Mouse (Mus musculus): ENCODE measurements at regions not wholly inside any gene's neighbourhood (a gene's known extent, or its start where the extent isn't known, plus 50 kb on each side); places are given as distances from the start of the nearest gene placed in this dataset.

DNA sequence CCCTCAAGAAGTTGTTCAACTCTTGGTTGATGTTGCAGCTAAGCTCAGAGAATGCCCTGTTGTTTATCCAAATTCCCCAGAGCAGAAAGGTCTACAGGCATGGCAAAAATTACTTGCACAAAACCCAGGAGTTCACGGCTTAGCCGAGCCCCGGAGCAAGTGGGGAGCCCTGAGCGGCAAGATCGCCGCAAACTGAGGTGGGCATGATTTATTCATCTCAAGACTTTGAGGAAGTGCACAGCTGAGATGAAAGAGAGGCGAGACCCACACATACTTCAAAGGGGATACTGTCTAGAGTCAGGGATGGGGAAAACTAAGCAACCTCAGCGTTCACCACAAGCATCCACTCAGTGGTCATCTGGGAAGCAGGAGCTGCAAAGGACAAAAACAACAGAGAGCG is 355.3 kb upstream of the Cdh4 start:
- no peaks in the 10 kb centered on the region for H3K27me3 ChIP-seq
- CTCF ChIA-PET = no interaction called here
- in situ Hi-C loops (cut with MboI; ENCODE audit: low pct_unique_long_range_greater_than_20kb) = no loop called here
- DNase-seq (ENCODE audit: low read depth, low spot score) (no peak), ATAC-seq (no peak)
- TF ChIP-seq CTCF (IDR thresholded peaks at IDR 0.05) = no peak
- POLR2A ChIA-PET = no interaction called here

DNA sequence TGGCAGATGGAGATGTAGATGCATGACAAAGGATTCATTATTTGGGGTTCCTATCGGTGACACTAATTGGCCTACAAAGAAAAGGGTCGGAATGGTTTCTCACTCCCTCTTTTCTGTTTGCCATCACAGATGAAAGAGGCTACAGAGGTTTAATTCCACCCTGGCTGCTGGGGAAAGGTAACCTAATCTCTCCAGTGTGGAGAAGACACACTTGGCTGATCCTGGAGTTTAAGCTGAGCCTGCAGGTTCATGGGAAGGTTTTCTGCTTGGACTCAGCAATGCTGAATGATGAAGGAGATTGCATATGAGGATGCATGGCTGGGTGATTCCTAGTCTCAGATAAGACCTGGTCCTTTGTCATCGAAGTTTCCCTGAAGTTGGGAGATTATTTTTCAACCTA is 350.8 kb upstream of the Cdh4 start:
- ATAC-seq = no peak
- no peak for DNase-seq (ENCODE audit: low read depth, low spot score)
- in situ Hi-C loops (cut with MboI; ENCODE audit: low pct_unique_long_range_greater_than_20kb) = no loop called here
- H3K27me3 ChIP-seq = no peaks in the 10 kb centered on the region
- no peak for TF ChIP-seq CTCF (IDR thresholded peaks at IDR 0.05)
- ChIA-PET CTCF (interaction anchor here (1.5 kb wide), 1 partner anchor 9 kb away, joined by 3 read pairs; no protein-coding TSS in a partner anchor), POLR2A (no interaction called here)

DNA sequence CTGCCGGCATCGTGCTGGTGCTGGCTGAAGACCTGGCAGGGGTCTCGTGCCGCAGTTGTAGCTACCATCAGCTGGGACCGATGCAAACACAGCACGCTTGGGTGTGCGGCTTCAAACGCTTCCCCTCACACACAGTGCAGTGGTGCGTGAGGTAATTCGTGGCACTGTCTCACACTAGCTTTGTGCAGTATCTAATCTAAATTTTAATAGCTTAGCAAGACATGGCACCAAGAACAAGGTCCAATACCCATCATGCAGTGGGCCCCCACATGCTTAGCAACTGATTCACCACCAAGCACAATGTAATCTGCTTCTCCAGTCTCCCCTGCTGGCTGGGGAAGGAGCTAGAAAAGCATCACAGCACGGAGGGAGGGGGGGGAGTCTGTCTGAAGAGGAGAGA is 348.2 kb upstream of the Cdh4 start:
- POLR2A ChIA-PET = no interaction called here
- in situ Hi-C loops (cut with MboI; ENCODE audit: low pct_unique_long_range_greater_than_20kb) = no loop called here
- ATAC-seq (no peak), DNase-seq (ENCODE audit: low read depth, low spot score) (no peak)
- CTCF ChIA-PET = no interaction called here
- H3K27me3 ChIP-seq = no peaks in the 10 kb centered on the region
- TF ChIP-seq CTCF (IDR thresholded peaks at IDR 0.05) = no peak

GRCm38 (mm10) chr2:179095981-179096380 is 346.2 kb upstream of the Cdh4 start:
- ChIA-PET CTCF (no interaction called here), POLR2A (no interaction called here)
- no peaks in the 10 kb centered on the region for H3K27me3 ChIP-seq
- ATAC-seq = no peak
- in situ Hi-C loops (cut with MboI; ENCODE audit: low pct_unique_long_range_greater_than_20kb) = no loop called here
- no peak for DNase-seq (ENCODE audit: low read depth, low spot score)
- TF ChIP-seq CTCF (IDR thresholded peaks at IDR 0.05) = no peak

DNA sequence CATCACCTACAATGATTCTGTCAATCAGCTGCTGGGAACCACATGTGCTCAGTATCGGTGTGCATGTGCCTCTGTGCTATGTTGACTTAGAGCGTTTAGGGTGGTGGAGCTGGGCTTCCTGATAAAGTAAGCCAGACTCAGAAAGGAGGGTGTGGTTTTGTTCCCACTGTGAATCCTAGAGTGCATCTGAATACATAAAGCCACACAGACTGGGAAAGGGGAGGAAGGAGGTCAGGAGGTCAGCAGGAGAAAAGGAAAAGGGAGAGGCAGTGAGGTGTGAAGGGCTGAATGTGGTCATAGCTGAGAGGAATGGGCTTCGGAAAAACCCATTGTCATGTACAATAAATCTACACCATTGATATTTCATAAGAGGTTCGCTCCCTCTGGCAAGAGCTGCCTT is 345.4 kb upstream of the Cdh4 start:
- CTCF ChIA-PET = no interaction called here
- DNase-seq (ENCODE audit: low read depth, low spot score) (no peak), ATAC-seq (no peak)
- no peak for TF ChIP-seq CTCF (IDR thresholded peaks at IDR 0.05)
- in situ Hi-C loops (cut with MboI; ENCODE audit: low pct_unique_long_range_greater_than_20kb) = no loop called here
- no peaks in the 10 kb centered on the region for H3K27me3 ChIP-seq
- POLR2A ChIA-PET = no interaction called here

DNA sequence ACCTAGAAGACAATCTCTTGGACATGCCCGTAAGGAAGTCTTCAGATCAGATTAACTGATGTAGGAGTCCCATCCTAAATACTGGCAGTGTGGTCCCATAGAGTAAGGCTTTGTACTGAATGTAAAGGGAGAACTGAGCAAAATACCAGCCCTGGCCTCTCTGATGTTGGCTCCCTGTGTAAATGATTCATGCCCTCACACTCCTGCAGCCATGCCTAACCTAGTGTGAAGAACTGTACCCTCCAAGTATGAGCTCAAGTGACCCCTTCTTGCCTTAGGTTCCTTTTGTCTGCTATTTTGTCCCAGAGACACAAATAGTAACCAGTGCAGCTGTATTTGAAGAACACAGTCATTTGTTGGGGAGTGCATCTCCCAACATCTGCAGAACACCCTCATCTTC is 342.4 kb upstream of the Cdh4 start:
- no peak for ATAC-seq
- no peak for DNase-seq (ENCODE audit: low read depth, low spot score)
- CTCF ChIA-PET = no interaction called here

DNA sequence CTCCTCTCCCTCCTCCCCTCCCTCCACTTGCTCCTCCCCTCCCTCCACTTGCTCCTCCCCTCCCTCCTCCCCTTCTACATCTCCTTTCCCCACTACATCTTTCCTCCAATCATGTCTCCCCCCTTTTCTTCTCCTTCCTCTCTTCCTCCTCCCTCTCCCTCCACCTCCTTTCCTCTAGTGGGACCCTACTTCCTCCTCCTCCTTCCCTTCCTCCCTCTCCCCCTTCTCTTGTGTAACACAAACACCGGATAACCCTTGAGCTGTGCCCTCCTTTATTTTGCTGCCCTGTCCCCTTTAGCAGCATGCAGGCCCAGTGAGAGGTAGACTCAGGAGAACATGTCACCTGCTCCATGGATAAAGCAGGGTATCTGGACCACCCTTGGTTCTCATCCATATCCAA is 339.1 kb upstream of the Cdh4 start:
- no peak for DNase-seq (ENCODE audit: low read depth, low spot score)
- H3K27me3 ChIP-seq = no peaks in the 10 kb centered on the region
- ChIA-PET CTCF (no interaction called here), POLR2A (no interaction called here)
- TF ChIP-seq CTCF (IDR thresholded peaks at IDR 0.05) = no peak
- no peak for ATAC-seq
- in situ Hi-C loops (cut with MboI; ENCODE audit: low pct_unique_long_range_greater_than_20kb) = no loop called here

More for the DNA sequence above, 342.4 kb upstream of the Cdh4 start:
- no peaks in the 10 kb centered on the region for H3K27me3 ChIP-seq
- in situ Hi-C loops (cut with MboI; ENCODE audit: low pct_unique_long_range_greater_than_20kb) = no loop called here
- no peak for TF ChIP-seq CTCF (IDR thresholded peaks at IDR 0.05)
- POLR2A ChIA-PET = no interaction called here

DNA sequence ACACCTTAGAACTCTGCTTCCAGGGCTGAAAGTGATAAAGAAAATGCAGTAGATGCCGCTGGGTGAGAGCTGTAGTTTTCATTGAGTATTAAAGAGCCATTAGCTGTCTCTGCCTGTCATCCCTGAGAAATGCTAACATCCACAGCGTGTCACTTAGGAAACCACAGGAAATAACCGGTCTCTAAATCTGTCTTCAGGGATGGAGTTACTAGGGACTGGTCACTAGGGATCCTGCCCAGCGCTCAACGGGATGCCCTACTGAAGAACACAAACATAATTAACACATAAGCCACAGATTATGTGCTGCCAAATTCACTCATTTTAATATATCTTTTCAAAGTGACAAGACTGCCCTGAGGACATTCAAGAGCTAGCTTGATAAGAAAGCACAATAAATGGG is 329.3 kb upstream of the Cdh4 start:
- TF ChIP-seq CTCF (IDR thresholded peaks at IDR 0.05) = no peak
- DNase-seq (ENCODE audit: low read depth, low spot score) (no peak), ATAC-seq (no peak)
- ChIA-PET POLR2A (no interaction called here), CTCF (no interaction called here)
- H3K27me3 ChIP-seq = no peaks in the 10 kb centered on the region
- in situ Hi-C loops (cut with MboI; ENCODE audit: low pct_unique_long_range_greater_than_20kb) = no loop called here

DNA sequence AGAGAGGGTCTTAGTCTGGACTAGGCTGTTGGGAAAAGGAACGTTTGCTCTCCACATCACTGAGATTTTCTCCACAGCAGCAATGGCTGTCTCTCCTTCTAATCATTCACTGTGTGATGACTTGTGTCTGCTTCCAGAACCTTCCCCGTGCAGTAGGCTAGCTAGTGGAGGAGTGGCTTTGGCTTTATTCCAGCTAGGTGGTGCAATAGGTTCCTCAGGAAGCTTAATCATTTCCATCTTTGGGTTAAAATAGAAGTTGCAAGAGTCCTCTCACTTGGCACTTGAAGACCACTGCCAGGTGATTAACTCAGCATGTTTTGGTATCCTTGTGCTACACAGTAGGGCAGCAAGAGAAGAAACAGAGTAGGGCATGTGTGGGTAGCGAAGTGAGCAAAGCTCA is 314.2 kb upstream of the Cdh4 start:
- TF ChIP-seq CTCF (IDR thresholded peaks at IDR 0.05) = no peak
- POLR2A ChIA-PET = no interaction called here
- in situ Hi-C loops (cut with MboI; ENCODE audit: low pct_unique_long_range_greater_than_20kb) = no loop called here
- DNase-seq (ENCODE audit: low read depth, low spot score) (no peak), ATAC-seq (no peak)
- CTCF ChIA-PET = no interaction called here
- no peaks in the 10 kb centered on the region for H3K27me3 ChIP-seq

DNA sequence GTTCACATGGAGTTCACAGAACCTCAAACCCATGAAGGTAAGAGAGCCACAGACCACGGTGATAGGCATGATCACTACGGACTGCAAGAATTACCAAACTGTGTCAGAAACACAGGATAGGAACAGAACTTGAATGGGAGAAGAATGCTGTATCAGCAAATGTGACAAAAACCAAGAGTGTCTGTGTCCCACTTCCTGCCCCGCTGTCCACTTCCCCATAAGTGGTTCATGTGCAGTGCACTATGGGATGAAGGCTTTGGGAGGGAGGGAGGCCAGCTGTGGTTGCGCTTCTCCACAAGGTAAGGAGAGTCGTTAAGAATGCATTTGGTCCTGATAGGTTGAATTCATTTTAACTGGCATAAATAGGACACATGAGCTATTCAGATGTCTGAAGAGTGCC is 313.8 kb upstream of the Cdh4 start:
- H3K27me3 ChIP-seq = no peaks in the 10 kb centered on the region
- in situ Hi-C loops (cut with MboI; ENCODE audit: low pct_unique_long_range_greater_than_20kb) = no loop called here
- no peak for ATAC-seq
- no peak for TF ChIP-seq CTCF (IDR thresholded peaks at IDR 0.05)
- ChIA-PET POLR2A (no interaction called here), CTCF (no interaction called here)
- DNase-seq (ENCODE audit: low read depth, low spot score) = no peak

GRCm38 (mm10) chr2:179131004-179131403 is 311.2 kb upstream of the Cdh4 start:
- POLR2A ChIA-PET = no interaction called here
- CTCF ChIA-PET = no interaction called here
- no peak for TF ChIP-seq CTCF (IDR thresholded peaks at IDR 0.05)
- H3K27me3 ChIP-seq = no peaks in the 10 kb centered on the region
- in situ Hi-C loops (cut with MboI; ENCODE audit: low pct_unique_long_range_greater_than_20kb) = no loop called here
- ATAC-seq = no peak
- no peak for DNase-seq (ENCODE audit: low read depth, low spot score)

DNA sequence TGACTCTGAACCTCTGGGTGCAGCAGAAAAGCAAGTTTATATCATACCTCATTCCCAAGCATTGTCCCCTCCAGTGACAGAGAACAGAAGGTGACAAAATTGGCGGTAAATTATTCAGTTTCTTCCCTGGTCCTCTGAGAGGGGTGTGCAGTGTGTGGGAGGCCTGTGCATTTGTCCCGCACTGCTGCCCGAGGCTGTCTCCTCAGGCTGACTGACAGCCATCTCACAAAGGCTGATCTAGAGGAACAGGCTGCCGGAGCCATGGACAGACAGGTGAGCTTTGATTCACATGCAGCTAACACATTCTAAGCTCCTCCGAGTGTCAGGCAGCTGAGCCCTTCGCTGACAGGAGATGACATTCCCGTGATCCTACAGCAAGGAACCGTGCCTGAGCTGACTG is 299.9 kb upstream of the Cdh4 start:
- ChIA-PET POLR2A (no interaction called here), CTCF (no interaction called here)
- in situ Hi-C loops (cut with MboI; ENCODE audit: low pct_unique_long_range_greater_than_20kb) = no loop called here
- no peak for TF ChIP-seq CTCF (IDR thresholded peaks at IDR 0.05)
- DNase-seq (ENCODE audit: low read depth, low spot score) = no peak
- H3K27me3 ChIP-seq = no peaks in the 10 kb centered on the region
- no peak for ATAC-seq

- CTCF ChIA-PET = no interaction called here
- in situ Hi-C loops (cut with MboI; ENCODE audit: low pct_unique_long_range_greater_than_20kb) = no loop called here
Observed at GRCm38 (mm10) chr2:179145726-179146125, 296.5 kb upstream of the Cdh4 start.

More at GRCm38 (mm10) chr2:179145726-179146125, 296.5 kb upstream of the Cdh4 start:
- ATAC-seq (no peak), DNase-seq (ENCODE audit: low read depth, low spot score) (no peak)
- TF ChIP-seq CTCF (IDR thresholded peaks at IDR 0.05) = no peak
- POLR2A ChIA-PET = no interaction called here
- no peaks in the 10 kb centered on the region for H3K27me3 ChIP-seq

All from Patski (cell line).